Mouse (Mus musculus): Measurements from ENCODE around the gene Rara. TPM values are rescaled to one million over a fixed set of nuclear protein-coding genes. Genes with fewer than 3 reads are reported as not detected.

The Rara gene
- total and polyA plus RNA-seq, 3 experiments, result 12.1 to 13.7 TPM; not detected in 1

GRCm38 (mm10) chr11:98892426-98892825 is 35.2 kb upstream of the Rara start:
- Histone ChIP-seq H3K27ac (ENCODE audit: control insufficient read depth, low read depth, low read length) (no peak overlapping the region), H3K9ac (ENCODE audit: control insufficient read depth, low read depth, low read length, poor library complexity, severe bottlenecking) (no peak overlapping the region), H3K36me3 (ENCODE audit: control insufficient read depth in 1 of 2, insufficient read depth in 2 of 2, low read length in 2 of 2) (peaks cover 0 to 26% of the 10 kb centered on the region in 2 experiments; a peak in 2 of 4 replicates), H3K4me1 (ENCODE audit: control insufficient read depth in 1 of 2, insufficient read depth in 2 of 2, low read length in 2 of 2) (peaks cover 0 to 5% of the 10 kb centered on the region in 2 experiments; a peak in 2 of 4 replicates), H3K27me3 (ENCODE audit: control insufficient read depth in 1 of 2, insufficient read depth in 2 of 2, low read length in 2 of 2) (no peaks in the 10 kb centered on the region), H3K9me3 (replicated peaks; ENCODE audit: insufficient read depth, low read length) (no peaks in the 10 kb centered on the region), H3K4me3 (ENCODE audit: control insufficient read depth in 1 of 2, insufficient read depth in 1 of 2, low read depth in 2 of 2, low read length in 2 of 2) (no peak overlapping the region), H3K79me2 (ENCODE audit: control insufficient read depth, insufficient read depth, low read length, poor library complexity) (no peaks in the 10 kb centered on the region)
- no peak for TF ChIP-seq MAZ (IDR thresholded peaks at IDR 0.05; ENCODE audit: low read depth, low read length)
- no peak for TF ChIP-seq POLR2A (IDR thresholded peaks at IDR 0.05; ENCODE audit: control insufficient read depth in 1 of 2, insufficient read depth in 1 of 2, low read depth in 1 of 2, low read length in 2 of 2, poor library complexity in 1 of 2)
- no peak for TF ChIP-seq MEF2A (IDR thresholded peaks at IDR 0.05; ENCODE audit: extremely low read depth, insufficient replicate concordance, low read depth, low read length, poor library complexity, severe bottlenecking)
- no peak for TF ChIP-seq BHLHE40 (IDR thresholded peaks at IDR 0.05; ENCODE audit: borderline replicate concordance, low read depth, low read length)
- no peak for TF ChIP-seq NELFE (IDR thresholded peaks at IDR 0.05; ENCODE audit: low read depth, low read length)
- TF ChIP-seq CHD2 (IDR thresholded peaks at IDR 0.05; ENCODE audit: low read length), result no peak
- no peak for TF ChIP-seq TCF12 (IDR thresholded peaks at IDR 0.05; ENCODE audit: low read depth, low read length)
- TF ChIP-seq CHD1 (IDR thresholded peaks at IDR 0.05; ENCODE audit: low read depth, low read length), result no peak
- TF ChIP-seq HCFC1 (IDR thresholded peaks at IDR 0.05; ENCODE audit: low read depth, low read length), result no peak
- TF ChIP-seq MYB (IDR thresholded peaks at IDR 0.05; ENCODE audit: low read depth, low read length), result no peak
- TF ChIP-seq ZNF384 (IDR thresholded peaks at IDR 0.05; ENCODE audit: low read depth, low read length), result no peak
- TF ChIP-seq ZC3H11A (IDR thresholded peaks at IDR 0.05; ENCODE audit: low read depth, low read length), result no peak
- no peak for TF ChIP-seq USF1 (IDR thresholded peaks at IDR 0.05; ENCODE audit: low read depth, low read length)
- TF ChIP-seq CTCF (IDR thresholded peaks at IDR 0.05 in 2 of 3, conservative IDR thresholded peaks at IDR 0.05 in 1 of 3; ENCODE audit: control insufficient read depth in 1 of 3, insufficient read depth in 1 of 3, low read depth in 2 of 3, low read length in 3 of 3, poor library complexity in 1 of 3, severe bottlenecking in 1 of 3), result no peak
- TF ChIP-seq GATA1 (IDR thresholded peaks at IDR 0.05; ENCODE audit: low read depth, low read length), result no peak
- no peak for TF ChIP-seq NRF1 (IDR thresholded peaks at IDR 0.05; ENCODE audit: insufficient read depth, low read depth, low read length, poor library complexity, severe bottlenecking)
- TF ChIP-seq KAT2A (conservative IDR thresholded peaks at IDR 0.05; ENCODE audit: low read depth, low read length), result no peak
- no peak for TF ChIP-seq RAD21 (IDR thresholded peaks at IDR 0.05; ENCODE audit: low read depth, low read length)
- TF ChIP-seq MAX (IDR thresholded peaks at IDR 0.05; ENCODE audit: low read length), result no peak
- no peak for TF ChIP-seq E2F4 (IDR thresholded peaks at IDR 0.05; ENCODE audit: borderline replicate concordance, low read depth, low read length)
- no peak for DNase-seq (ENCODE audit: low read depth, low spot score)

- TF ChIP-seq ELF1 (IDR thresholded peaks at IDR 0.05; ENCODE audit: low read depth, low read length) (peak; percentile 56), POLR2AphosphoS2 (IDR thresholded peaks at IDR 0.05; ENCODE audit: low read length) (no peak), EP300 (IDR thresholded peaks at IDR 0.05; ENCODE audit: low read depth in 1 of 2, low read length in 2 of 2) (peak in 1 of 2 experiments; percentile 25; a peak in 1 of 4 replicates)
- Histone ChIP-seq H3K79me2 (ENCODE audit: control insufficient read depth, insufficient read depth, low read length, poor library complexity) (no peaks in the 10 kb centered on the region), H3K36me3 (ENCODE audit: control insufficient read depth in 1 of 2, insufficient read depth in 2 of 2, low read length in 2 of 2) (peaks cover 12 to 31% of the 10 kb centered on the region in 2 experiments), H3K4me3 (ENCODE audit: control insufficient read depth in 1 of 2, insufficient read depth in 1 of 2, low read depth in 2 of 2, low read length in 2 of 2) (no peak overlapping the region), H3K9ac (ENCODE audit: control insufficient read depth, low read depth, low read length, poor library complexity, severe bottlenecking) (0 out of 2 replicates have a peak overlapping the region, but pooled peaks have one; percentile 27), H3K4me1 (ENCODE audit: control insufficient read depth in 1 of 2, insufficient read depth in 2 of 2, low read length in 2 of 2) (peaks cover 17 to 36% of the 10 kb centered on the region in 2 experiments), H3K9me3 (replicated peaks; ENCODE audit: insufficient read depth, low read length) (no peaks in the 10 kb centered on the region), H3K27me3 (ENCODE audit: control insufficient read depth in 1 of 2, insufficient read depth in 2 of 2, low read length in 2 of 2) (no peaks in the 10 kb centered on the region), H3K27ac (ENCODE audit: control insufficient read depth, low read depth, low read length) (peak overlapping the region; percentile 33; the same call in 1 of the 2 replicates)
- DNase-seq (ENCODE audit: low read depth, low spot score), result peak; percentile 75
Measured at GRCm38 (mm10) chr11:98900529-98901125, 27.0 kb upstream of the Rara start.
